Mouse (Mus musculus) limb, embryonic 10.5 days (tissue): ENCODE results near the gene Msln. TPM values are rescaled to one million over a fixed set of nuclear protein-coding genes. Genes with fewer than 3 reads are reported as not detected.

Experiments used
- DNase-seq: peaks from one replicate; pipeline ENCODE4 v3.0.0-alpha.2; 2017; ENCODE audit warnings: low spot score
- H3K27ac ChIP-seq: fragments of 300-500 bp; sonication (generic); 2 replicates; pipeline ENCODE4 v1.5.1; 2016; ENCODE audit warnings: mild to moderate bottlenecking
- H3K27me3 ChIP-seq: fragments of 300-500 bp; sonication (generic); 2 replicates; pipeline ENCODE4 v1.6.1; 2016; ENCODE audit warnings: low read depth, mild to moderate bottlenecking; ENCODE audit not compliant: poor library complexity, severe bottlenecking
- H3K36me3 ChIP-seq: fragments of 300-500 bp; sonication (generic); 2 replicates; pipeline ENCODE4 v1.6.1; 2016; ENCODE audit warnings: mild to moderate bottlenecking, moderate library complexity
- H3K4me1 ChIP-seq: fragments of 300-500 bp; sonication (generic); 2 replicates; pipeline ENCODE4 v1.6.1; 2016
- H3K4me3 ChIP-seq: fragments of 300-500 bp; sonication (generic); 2 replicates; pipeline ENCODE4 v1.5.1; 2016; ENCODE audit warnings: mild to moderate bottlenecking, moderate library complexity
- H3K9me3 ChIP-seq: fragments of 300-500 bp; sonication (generic); replicated peaks from 2 replicates; pipeline ENCODE4 v1.6.1; 2016; ENCODE audit warnings: mild to moderate bottlenecking
- WGBS: fragments of 180-500 bp; shearing (Covaris S2); methylation state at CpG from one replicate; pipeline ENCODE4 v1.1.7; 2016; 5-methylcytosine and 5-hydroxymethylcytosine counted together
- polyA plus RNA-seq: library from polyadenylated mRNA; unstranded; fragments of >200 nt; fragmentation: Nextera tagmentation; extraction: Ambion mirVana; gene quantifications from 2 replicates; pipeline ENCODE4 v1.2.1, GENCODE M21; 2016

The Msln gene
- polyA plus RNA-seq, 1 experiment from 2014 or later = not detected

DNA sequence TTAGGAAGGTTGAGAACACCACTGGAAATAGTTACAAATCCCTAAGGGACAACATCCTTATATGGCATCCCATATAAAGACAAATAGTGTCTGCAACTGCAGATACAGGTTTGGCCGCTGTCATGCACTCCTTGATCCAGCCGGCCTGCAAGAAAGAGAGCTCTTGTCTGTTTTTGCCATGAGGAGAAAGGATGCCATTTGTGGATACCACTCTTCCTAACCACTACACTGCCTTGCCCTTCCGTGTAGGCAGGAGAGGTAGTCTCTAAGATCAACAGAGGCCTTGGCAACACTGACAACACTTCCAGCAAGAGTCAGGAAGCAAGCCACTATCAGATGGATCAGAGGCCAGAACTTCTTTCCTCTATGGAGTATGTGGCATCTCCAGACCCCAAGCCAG lies 32.1 kb upstream of the Msln start, which contains the start of gene Ccdc78:
Gene Ccdc78, plus strand, starts transcription at position 301 of the 400 bp plus-strand sequence.
- H3K9me3 ChIP-seq = no peaks in the 10 kb centered on the region
- 88% methylated on average over 3 of the region's 3 CpGs for whole genome bisulfite sequencing

DNA sequence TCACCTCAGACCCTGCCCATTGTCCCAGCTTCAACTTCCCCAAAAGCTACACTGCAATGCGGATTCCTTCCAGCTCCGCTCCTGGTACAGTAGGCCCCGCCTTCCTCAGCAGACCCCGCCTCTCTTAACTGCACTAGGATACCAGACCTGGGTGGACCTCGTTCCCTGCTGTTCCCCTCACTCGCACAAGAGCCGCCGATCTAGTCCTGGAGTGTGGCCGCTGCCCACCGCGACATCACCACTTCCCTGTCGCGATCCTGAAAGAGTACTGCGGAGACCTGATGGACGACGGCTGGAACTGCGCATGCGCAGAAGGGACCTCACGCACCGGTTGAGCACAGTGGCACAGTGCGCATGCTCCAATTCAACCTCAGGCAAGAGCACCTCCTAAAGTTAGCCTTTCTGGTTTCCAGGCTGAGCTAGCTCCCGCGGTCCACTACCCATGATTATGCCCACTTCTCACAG lies 31.1 kb upstream of the Msln start, which contains the start of gene Haghl:
Gene Haghl, minus strand, starts transcription at position 393 of the 465 bp plus-strand sequence.
- under 1% methylated on average over 23 of the region's 23 CpGs for WGBS
- Histone ChIP-seq H3K27ac (peak within 1 kb of the TSS; percentile 95), H3K27me3 (no peaks in the 10 kb centered on the region), H3K4me3 (peak within 1 kb of the TSS; percentile 79), H3K36me3 (peaks cover 68% of the 10 kb centered on the region), H3K9me3 (no peaks in the 10 kb centered on the region), H3K4me1 (peaks cover 30% of the 10 kb centered on the region)
- peak; percentile 99 for DNase-seq

More for the DNA sequence above, 32.1 kb upstream of the Msln start, which contains the start of gene Ccdc78:
- Histone ChIP-seq H3K27me3 (no peaks in the 10 kb centered on the region), H3K4me1 (peaks cover 38% of the 10 kb centered on the region), H3K4me3 (peak within 1 kb of the TSS; percentile 79), H3K27ac (peak within 1 kb of the TSS; percentile 95), H3K36me3 (peaks cover 61% of the 10 kb centered on the region)
- no peak for DNase-seq

DNA sequence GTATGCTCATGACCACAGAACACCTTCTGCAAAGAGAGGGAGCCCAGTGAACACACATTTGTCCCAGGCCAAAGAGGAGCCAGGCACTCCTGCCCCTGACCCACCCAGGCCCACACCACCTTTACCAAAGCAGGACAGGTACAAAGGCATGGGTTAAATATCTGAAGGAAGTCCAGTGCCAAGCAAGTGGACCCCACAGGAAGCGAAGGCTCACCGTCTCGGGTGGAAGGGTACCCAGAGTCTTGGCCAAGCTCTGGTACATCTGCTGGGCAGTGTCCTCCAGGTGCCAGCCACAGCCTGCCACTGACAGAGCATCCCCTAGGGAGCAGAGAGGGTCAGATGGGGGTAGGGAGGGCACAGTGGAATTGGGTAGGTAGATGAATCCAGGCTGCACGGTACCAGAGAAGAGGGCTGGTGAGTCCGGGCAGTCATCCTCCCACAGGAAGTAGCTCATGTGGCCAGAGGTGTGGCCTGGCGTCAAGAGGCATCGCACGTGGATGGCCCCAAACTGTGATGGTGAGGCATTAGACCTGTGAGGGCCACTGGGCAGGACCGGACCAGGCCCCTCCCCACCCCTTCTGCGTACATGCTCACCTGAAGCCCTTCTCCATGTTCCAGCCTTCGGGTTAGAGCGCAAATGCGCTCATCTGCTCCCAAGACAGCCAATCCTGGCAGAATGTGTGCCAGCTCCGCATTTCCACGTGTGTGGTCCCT lies 29.8 kb upstream of the Msln start:
- Histone ChIP-seq H3K27me3 (no peaks in the 10 kb centered on the region), H3K36me3 (peaks cover 68% of the 10 kb centered on the region), H3K4me3 (peak overlapping the region; percentile 79), H3K27ac (peak overlapping the region; percentile 95), H3K4me1 (peaks cover 30% of the 10 kb centered on the region), H3K9me3 (no peaks in the 10 kb centered on the region)
- no peak for DNase-seq
- 86% methylated on average over 15 of the region's 15 CpGs for WGBS

DNA sequence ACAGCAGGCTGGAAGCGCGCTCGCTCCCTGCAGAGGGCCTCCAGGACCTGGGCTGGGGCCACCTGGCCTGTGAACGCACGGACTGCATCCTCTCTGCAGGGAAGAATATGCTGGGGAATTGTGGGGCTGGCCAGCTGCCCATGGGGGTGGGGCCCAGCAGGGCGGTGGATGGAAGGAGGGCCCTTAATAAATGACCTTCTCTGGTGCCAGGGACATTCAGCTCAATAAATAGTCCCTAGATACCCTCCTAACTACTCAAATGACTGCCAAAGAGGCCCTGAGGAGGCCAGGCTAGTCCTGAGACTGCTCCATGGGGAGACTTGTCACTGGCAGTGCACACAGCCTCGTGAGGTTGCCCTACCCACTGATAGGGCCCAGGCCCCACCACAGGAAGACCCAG lies 28.9 kb upstream of the Msln start:
- no peak for DNase-seq
- peak overlapping the region; percentile 79; the same call in 1 of the 2 replicates for H3K4me3 ChIP-seq
- 88% methylated on average over 7 of the region's 7 CpGs for whole genome bisulfite sequencing
- H3K9me3 ChIP-seq = no peaks in the 10 kb centered on the region
- no peaks in the 10 kb centered on the region for H3K27me3 ChIP-seq
- no peak overlapping the region for H3K27ac ChIP-seq
- H3K4me1 ChIP-seq = peaks cover 30% of the 10 kb centered on the region
- peaks cover 60% of the 10 kb centered on the region for H3K36me3 ChIP-seq

DNA sequence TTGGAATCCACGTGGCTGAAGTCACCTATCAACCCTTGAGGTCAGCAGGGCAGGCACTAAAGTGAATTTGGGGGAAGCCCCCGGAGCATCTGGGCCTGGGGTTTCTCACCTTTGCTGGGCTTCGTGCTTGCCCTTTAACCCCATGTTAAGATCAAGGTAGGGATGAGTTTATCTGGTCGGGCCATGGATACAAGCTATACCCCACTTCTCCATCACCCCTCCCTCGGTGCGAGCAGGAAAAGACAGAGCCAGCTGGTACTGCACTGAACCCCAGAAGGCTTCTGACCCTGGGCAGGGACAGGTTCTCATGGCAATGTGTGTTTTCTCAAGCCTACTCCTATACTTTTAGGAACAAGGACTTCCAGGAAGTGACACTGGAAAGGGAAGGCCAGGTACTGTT lies 27.2 kb upstream of the Msln start:
- H3K9me3 ChIP-seq = no peaks in the 10 kb centered on the region
- H3K4me3 ChIP-seq = no peak overlapping the region
- peaks cover 30% of the 10 kb centered on the region for H3K4me1 ChIP-seq
- H3K36me3 ChIP-seq = peaks cover 58% of the 10 kb centered on the region
- H3K27me3 ChIP-seq = no peaks in the 10 kb centered on the region
- DNase-seq = no peak
- WGBS = 75% methylated on average over 6 of the region's 6 CpGs
- no peak overlapping the region for H3K27ac ChIP-seq

DNA sequence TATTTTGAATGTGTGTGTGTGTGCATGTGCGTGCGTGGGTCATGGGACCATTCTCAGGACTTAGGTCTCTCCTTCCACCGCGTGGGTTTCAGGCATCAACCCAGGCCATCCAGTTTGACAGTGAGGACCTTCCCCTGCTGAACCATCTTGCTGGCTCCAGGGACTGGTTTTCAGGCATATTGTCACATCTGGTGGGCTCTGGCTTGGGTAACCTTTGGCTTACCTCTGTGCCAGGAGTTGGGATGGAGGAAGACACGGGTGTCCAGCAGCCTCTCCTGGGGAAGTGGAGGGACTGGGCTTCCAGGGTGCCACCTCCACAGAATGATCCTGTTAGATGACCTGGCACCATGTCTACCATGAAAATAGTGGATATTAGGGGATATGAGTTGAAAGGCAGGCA lies 23.8 kb upstream of the Msln start:
- Histone ChIP-seq H3K36me3 (peaks cover 44% of the 10 kb centered on the region), H3K4me3 (no peak overlapping the region)
- 96% methylated on average over 5 of the region's 5 CpGs for WGBS

DNA sequence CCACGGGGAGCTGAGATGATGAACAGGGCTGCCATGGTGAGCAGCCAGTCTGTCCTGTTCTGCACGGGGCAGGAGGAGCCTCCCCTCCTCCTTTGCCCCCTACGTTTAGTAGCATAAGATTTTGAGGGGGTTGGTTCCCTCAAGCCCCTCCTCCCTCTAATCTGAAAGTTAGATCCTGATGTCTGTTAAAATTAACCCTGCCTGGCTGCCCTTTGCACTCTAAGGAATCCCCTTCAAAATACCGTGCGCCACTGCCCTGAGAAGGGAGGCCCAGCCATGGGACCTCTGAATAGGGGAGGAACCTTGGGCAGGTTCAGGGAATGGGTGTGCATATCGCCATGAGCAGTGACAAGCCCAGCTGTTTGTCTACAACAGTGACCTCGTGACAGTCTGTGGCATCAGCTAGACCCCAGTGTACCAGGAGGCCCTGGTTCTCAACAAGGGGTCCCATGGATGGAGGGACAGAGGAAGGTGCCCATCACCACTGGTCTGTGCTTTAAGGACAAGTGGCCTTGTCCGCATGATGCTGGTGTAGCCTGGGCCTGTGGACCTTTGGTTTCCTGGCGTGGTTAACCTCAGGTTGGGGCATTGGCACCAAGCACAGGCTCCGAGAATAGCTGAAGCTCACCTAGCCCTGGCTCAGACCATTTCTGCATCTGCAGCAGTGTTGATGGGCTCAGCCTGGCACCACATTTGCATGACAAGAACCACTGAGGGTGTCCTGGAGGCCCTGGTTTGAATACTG lies 21.3 kb upstream of the Msln start:
- 81% methylated on average over 10 of the region's 10 CpGs for WGBS
- H3K4me3 ChIP-seq = no peak overlapping the region
- no peak for DNase-seq
- no peak overlapping the region for H3K27ac ChIP-seq
- peaks cover 20% of the 10 kb centered on the region for H3K36me3 ChIP-seq
- H3K4me1 ChIP-seq = peaks cover 19% of the 10 kb centered on the region
- H3K9me3 ChIP-seq = no peaks in the 10 kb centered on the region
- no peaks in the 10 kb centered on the region for H3K27me3 ChIP-seq

More for the DNA sequence above, 23.8 kb upstream of the Msln start:
- DNase-seq = no peak
- no peak overlapping the region for H3K27ac ChIP-seq
- no peaks in the 10 kb centered on the region for H3K27me3 ChIP-seq
- no peaks in the 10 kb centered on the region for H3K9me3 ChIP-seq
- H3K4me1 ChIP-seq = peaks cover 21% of the 10 kb centered on the region

DNA sequence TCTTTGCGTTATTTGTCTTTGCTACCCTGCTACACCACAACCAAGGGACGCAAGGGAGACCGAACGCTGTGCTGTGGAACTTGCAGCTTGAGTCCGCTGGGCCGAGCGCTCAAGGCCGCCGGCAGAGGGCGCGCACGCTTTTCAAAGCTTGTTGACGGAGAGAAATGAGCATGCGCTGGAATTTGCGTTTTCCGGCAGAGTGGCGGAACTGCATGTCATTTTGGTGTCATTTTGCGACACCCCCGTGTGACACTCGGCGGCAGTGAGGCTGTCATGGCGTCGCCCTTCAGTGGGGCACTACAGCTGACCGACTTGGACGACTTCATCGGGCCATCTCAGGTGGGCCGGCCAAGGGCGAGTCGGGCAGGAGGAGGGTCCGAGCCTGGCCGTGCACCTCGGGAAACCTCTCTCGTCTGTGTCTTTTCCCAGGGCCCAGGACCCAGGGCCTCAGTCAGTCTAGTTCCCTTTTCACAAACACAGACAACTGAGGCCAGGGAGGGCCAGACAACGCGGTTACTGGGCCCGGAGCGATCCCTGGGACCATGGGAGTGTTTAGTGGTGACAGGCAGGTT lies 19.5 kb upstream of the Msln start, which contains the start of gene Narfl:
Gene Narfl, plus strand, starts transcription at position 228 of the 572 bp plus-strand sequence.
- Histone ChIP-seq H3K27ac (peak within 1 kb of the TSS; percentile 69), H3K9me3 (no peaks in the 10 kb centered on the region), H3K4me1 (peaks cover 23% of the 10 kb centered on the region), H3K36me3 (peaks cover 8% of the 10 kb centered on the region), H3K4me3 (peak within 1 kb of the TSS; percentile 66), H3K27me3 (peaks cover 6% of the 10 kb centered on the region)
- DNase-seq = peak; percentile 100
- WGBS = under 1% methylated on average over 37 of the region's 37 CpGs

DNA sequence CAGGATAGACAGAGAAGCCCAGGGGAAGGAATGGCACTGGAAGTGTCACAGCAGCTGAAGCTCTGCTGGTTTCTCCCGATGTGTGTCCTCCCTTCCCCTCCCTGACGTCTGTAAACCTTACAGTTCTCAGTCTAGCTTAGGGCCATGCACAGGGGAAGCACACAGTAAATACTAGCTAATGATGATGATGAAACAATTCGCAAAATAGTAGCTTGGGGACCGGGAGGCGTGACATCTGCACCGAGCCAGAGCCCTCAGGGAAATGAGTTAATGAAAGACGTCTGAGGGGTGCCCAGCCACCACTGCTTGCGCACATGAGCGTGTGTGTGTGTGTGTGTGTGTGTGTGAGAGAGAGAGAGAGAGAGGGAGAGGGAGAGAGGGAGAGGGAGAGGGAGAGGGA lies 15.2 kb upstream of the Msln start:
- Histone ChIP-seq H3K4me1 (peaks cover 23% of the 10 kb centered on the region), H3K27ac (no peak overlapping the region), H3K27me3 (peaks cover 6% of the 10 kb centered on the region), H3K36me3 (no peaks in the 10 kb centered on the region), H3K4me3 (no peak overlapping the region; the same call in 1 of the 2 replicates), H3K9me3 (no peaks in the 10 kb centered on the region)
- no peak for DNase-seq
- 56% methylated on average over 9 of the region's 9 CpGs for WGBS

DNA sequence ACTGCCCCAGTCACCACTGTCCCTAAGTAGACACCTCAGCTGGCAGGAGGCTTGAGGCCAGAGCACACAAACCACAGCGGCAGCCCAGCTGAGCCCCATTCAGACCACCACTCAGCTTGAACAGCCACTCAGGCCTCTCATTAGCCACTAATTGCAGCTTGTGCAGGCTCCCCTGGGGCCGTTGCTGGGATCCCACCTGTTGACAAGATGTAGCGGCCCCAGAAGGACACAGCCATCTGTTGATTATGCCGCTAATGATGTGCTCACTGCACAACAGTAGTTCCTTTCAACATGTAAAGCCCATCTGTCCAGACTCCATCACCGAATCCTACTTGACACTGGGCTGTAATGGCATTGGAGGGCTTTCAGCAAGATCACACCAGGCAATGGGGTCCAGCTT lies 11.7 kb upstream of the Msln start:
- H3K36me3 ChIP-seq = no peaks in the 10 kb centered on the region
- H3K27me3 ChIP-seq = peaks cover 6% of the 10 kb centered on the region
- H3K9me3 ChIP-seq = no peaks in the 10 kb centered on the region
- H3K27ac ChIP-seq = no peak overlapping the region
- H3K4me1 ChIP-seq = peaks cover 15% of the 10 kb centered on the region
- H3K4me3 ChIP-seq = no peak overlapping the region
- 47% methylated on average over 5 of the region's 5 CpGs for WGBS
- DNase-seq = peak; percentile 61

DNA sequence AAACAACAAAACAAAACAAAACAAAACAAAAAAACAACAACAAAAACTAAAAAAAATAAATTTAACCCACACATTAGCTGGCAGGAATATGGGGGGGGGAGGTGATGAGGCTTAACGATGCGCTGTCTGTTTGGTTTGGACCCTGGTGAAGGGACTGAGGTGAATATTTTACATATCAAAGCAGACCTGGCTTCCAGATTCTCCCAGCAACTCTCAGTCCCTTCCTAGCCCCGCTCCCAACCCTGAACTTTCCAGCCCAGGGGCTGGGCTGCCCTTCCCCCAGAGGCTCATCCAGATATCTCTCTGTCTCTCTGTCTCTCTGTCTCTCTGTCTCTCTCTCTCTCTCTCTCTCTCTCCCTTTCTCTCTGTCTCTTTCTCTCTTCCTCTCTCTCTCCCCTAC lies 8.4 kb upstream of the Msln start:
- H3K4me1 ChIP-seq = peaks cover 11% of the 10 kb centered on the region
- no peaks in the 10 kb centered on the region for H3K36me3 ChIP-seq
- H3K27me3 ChIP-seq = no peaks in the 10 kb centered on the region
- no peak for DNase-seq
- no peak overlapping the region for H3K27ac ChIP-seq
- H3K9me3 ChIP-seq = no peaks in the 10 kb centered on the region
- H3K4me3 ChIP-seq = no peak overlapping the region
- 33% methylated on average over 3 of the region's 3 CpGs for WGBS

DNA sequence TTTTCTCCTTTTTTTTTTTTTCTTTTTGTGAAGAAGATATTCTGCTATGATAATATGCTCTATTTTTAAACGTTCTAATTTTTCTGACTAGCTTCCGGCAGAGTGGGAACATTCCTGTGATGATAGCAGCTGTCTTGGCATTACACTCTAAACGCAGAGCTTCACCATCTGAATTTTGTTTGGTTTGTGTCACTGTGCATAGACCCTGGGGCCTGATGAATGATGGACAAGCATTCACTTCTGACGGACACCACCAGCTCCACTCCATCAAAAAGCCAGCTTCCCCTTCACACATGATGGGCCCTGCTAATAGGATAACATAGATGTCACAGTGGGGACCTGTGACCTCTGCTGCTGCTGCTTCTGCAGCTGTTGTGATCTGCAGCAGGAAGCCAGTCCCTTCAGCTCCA lies 7.4 kb upstream of the Msln start:
- Histone ChIP-seq H3K36me3 (no peaks in the 10 kb centered on the region), H3K27ac (no peak overlapping the region), H3K9me3 (no peaks in the 10 kb centered on the region), H3K4me3 (no peak overlapping the region), H3K4me1 (peaks cover 9% of the 10 kb centered on the region), H3K27me3 (no peaks in the 10 kb centered on the region)
- 66% methylated on average over 4 of the region's 4 CpGs for WGBS
- DNase-seq = no peak

DNA sequence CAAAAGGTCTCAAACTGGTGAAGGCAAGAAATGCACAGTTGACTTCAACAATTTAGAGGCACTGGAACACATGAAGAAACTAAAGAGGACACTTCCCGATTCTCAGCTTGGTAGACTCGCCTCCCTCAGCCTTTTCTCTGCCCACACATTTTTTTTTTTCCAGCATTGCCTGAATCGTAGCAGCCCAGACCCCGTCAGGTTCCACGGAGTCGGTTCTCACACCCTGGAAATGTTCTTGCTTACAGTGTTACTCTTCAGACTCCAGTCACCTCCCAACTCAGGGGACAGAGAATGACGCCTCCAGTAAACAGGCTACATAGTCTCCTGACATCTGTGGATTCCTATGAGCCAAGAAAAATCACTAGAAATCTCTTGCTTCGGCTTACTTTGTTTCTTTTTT lies 6.0 kb upstream of the Msln start:
- peaks cover 14% of the 10 kb centered on the region for H3K4me1 ChIP-seq
- 80% methylated on average over 8 of the region's 8 CpGs for WGBS
- no peaks in the 10 kb centered on the region for H3K36me3 ChIP-seq
- no peaks in the 10 kb centered on the region for H3K27me3 ChIP-seq
- H3K9me3 ChIP-seq = no peaks in the 10 kb centered on the region
- no peak for DNase-seq
- no peak overlapping the region for H3K4me3 ChIP-seq
- no peak overlapping the region for H3K27ac ChIP-seq
